Mouse (Mus musculus): ENCODE results near the gene Sec61a1.

DNA sequence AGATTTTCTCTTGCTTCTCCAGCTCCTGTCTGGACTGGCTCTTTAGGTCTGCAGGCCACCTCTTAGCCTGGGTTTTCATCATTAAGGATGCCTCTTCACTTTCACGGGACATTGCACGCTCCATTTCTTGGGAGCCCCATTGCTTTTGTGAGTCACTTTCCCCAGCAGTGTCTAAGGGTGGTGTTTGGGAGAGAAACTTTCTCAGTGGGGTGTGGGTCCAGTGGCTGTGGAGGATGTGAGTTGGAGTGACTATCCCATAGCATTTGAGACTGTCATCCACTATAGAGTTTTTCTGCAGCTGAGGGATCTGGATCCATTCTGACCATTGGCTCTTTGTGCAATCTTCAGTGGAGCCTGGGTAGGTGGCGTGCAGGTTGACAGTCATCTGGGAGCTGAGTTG, 4.7 kb upstream of the Sec61a1 start:
- TF ChIP-seq CTCF (IDR thresholded peaks at IDR 0.05; ENCODE audit: low read depth), result no peak
- TF ChIP-seq EP300 (IDR thresholded peaks at IDR 0.05; ENCODE audit: low read depth), result no peak
